In genomic region chr1:57205198-57205987, GRCm38 (mm10) we compare ENCODE assay signal across 8 mouse cellular contexts.
A peak's percentile ranks its signal among the peaks of the same experiment; 100 is the strongest.
DNase-seq lines count a peak whose midpoint lies in the region; ATAC-seq and TF ChIP-seq lines count a peak whose summit lies in the region.

No protein-coding gene starts in this region.

- TF ChIP-seq CTCF in liver, adult 2 months (IDR thresholded peaks at IDR 0.05; ENCODE audit: low read depth, low read length), result peak; percentile 78
- peak; percentile 95 for TF ChIP-seq CTCF in heart, adult 2 months (IDR thresholded peaks at IDR 0.05)
- TF ChIP-seq CTCF in kidney, adult 2 months (conservative IDR thresholded peaks at IDR 0.05; ENCODE audit: insufficient read depth, insufficient read length, low read depth, low read length), result peak; percentile 77
- TF ChIP-seq CTCF in stomach, postnatal 0 days (IDR thresholded peaks at IDR 0.05; ENCODE audit: low read depth), result peak; percentile 87

- no peak for ATAC-seq in liver, embryonic 12.5 days
- ATAC-seq in stomach, postnatal 0 days (ENCODE audit: low FRiP score, low TSS enrichment), result no peak

- no peak overlapping the region for H3K27ac ChIP-seq in liver, adult 2 months (replicated peaks; ENCODE audit: insufficient read depth, low read depth, low read length)
- H3K27ac ChIP-seq in liver, embryonic 12.5 days, result no peak overlapping the region
- no peak overlapping the region for H3K27ac ChIP-seq in heart, adult 2 months
- no peak overlapping the region for H3K27ac ChIP-seq in kidney, adult 2 months (ENCODE audit: insufficient read depth, low read depth, low read length)
- H3K27ac ChIP-seq in limb, embryonic 10.5 days, result no peak overlapping the region
- no peak overlapping the region for H3K27ac ChIP-seq in stomach, postnatal 0 days (replicated peaks)

- 0 out of 2 replicates have a peak, but pooled peaks cover 2% of the 10 kb centered on the region for H3K27me3 ChIP-seq in liver, adult 2 months (ENCODE audit: control insufficient read depth, insufficient read depth, low read length)
- peaks cover 7% of the 10 kb centered on the region; the same call in 1 of the 2 replicates for H3K27me3 ChIP-seq in liver, embryonic 12.5 days (replicated peaks)
- H3K27me3 ChIP-seq in heart, adult 2 months (ENCODE audit: control insufficient read depth, insufficient read depth, low read length), result no peaks in the 10 kb centered on the region
- H3K27me3 ChIP-seq in kidney, adult 2 months (replicated peaks; ENCODE audit: control insufficient read depth, insufficient read depth, low read length), result no peaks in the 10 kb centered on the region
- peaks cover 35% of the 10 kb centered on the region for H3K27me3 ChIP-seq in limb, embryonic 10.5 days (ENCODE audit: low read depth, poor library complexity, severe bottlenecking)
- no peaks in the 10 kb centered on the region for H3K27me3 ChIP-seq in stomach, postnatal 0 days (ENCODE audit: control insufficient read depth, insufficient read depth, low read length)

- no peak overlapping the region for H3K9ac ChIP-seq in liver, adult 2 months (ENCODE audit: low read depth, low read length)
- no peak overlapping the region for H3K9ac ChIP-seq in liver, embryonic 12.5 days
- H3K9ac ChIP-seq in heart, adult 2 months (ENCODE audit: low read depth, low read length), result no peak overlapping the region
- no peak overlapping the region for H3K9ac ChIP-seq in stomach, postnatal 0 days (ENCODE audit: low read length)

- TF ChIP-seq POLR2A in liver, adult 2 months (IDR thresholded peaks at IDR 0.05; ENCODE audit: extremely low read depth, insufficient read depth, low read length), result no peak
- TF ChIP-seq POLR2A in heart, adult 2 months (IDR thresholded peaks at IDR 0.05; ENCODE audit: insufficient read depth, low read depth, low read length), result no peak
- no peak for TF ChIP-seq POLR2A in kidney, adult 2 months (IDR thresholded peaks at IDR 0.05; ENCODE audit: low read depth, low read length)

- H3K79me2 ChIP-seq in liver, adult 2 months (ENCODE audit: control insufficient read depth, insufficient read depth, low read length), result no peaks in the 10 kb centered on the region
- H3K79me2 ChIP-seq in heart, adult 2 months (replicated peaks; ENCODE audit: control insufficient read depth, insufficient read depth, low read length), result no peaks in the 10 kb centered on the region

- 9% methylated on average over 9 of the region's 9 CpGs for WGBS in liver, adult 2 months
- 13% methylated on average over 9 of the region's 9 CpGs for WGBS in liver, embryonic 12.5 days (ENCODE audit: insufficient replicate concordance)
- 10% methylated on average over 9 of the region's 9 CpGs for WGBS in heart, adult 2 months
- 20% methylated on average over 9 of the region's 9 CpGs for WGBS in kidney, adult 2 months
- 5% methylated on average over 9 of the region's 9 CpGs for WGBS in limb, embryonic 10.5 days
- WGBS in stomach, postnatal 0 days, result 12% methylated on average over 9 of the region's 9 CpGs

- no peaks in the 10 kb centered on the region for H3K36me3 ChIP-seq in liver, adult 2 months (ENCODE audit: control insufficient read depth, insufficient read depth, low read length)
- no peaks in the 10 kb centered on the region for H3K36me3 ChIP-seq in liver, embryonic 12.5 days
- no peaks in the 10 kb centered on the region for H3K36me3 ChIP-seq in heart, adult 2 months (ENCODE audit: control insufficient read depth, insufficient read depth, low read length)
- H3K36me3 ChIP-seq in kidney, adult 2 months (ENCODE audit: control insufficient read depth, insufficient read depth, low read length), result no peaks in the 10 kb centered on the region
- no peaks in the 10 kb centered on the region for H3K36me3 ChIP-seq in limb, embryonic 10.5 days
- H3K36me3 ChIP-seq in stomach, postnatal 0 days (ENCODE audit: control insufficient read depth, insufficient read depth, low read length), result no peaks in the 10 kb centered on the region

- no peak overlapping the region for H3K4me2 ChIP-seq in liver, embryonic 12.5 days
- H3K4me2 ChIP-seq in stomach, postnatal 0 days (replicated peaks; ENCODE audit: low read depth), result peak overlapping the region; percentile 14; the same call in 1 of the 2 replicates

- peak; percentile 39 for DNase-seq in liver, adult 2 months (ENCODE audit: extremely low read depth, low read depth, low spot score)
- DNase-seq in embryo, embryonic 11.5 days (ENCODE audit: low read depth, low spot score), result peak; percentile 54
- DNase-seq in heart, adult 2 months, result peak; percentile 37 to 54
- DNase-seq in kidney, adult 2 months, result peak; percentile 56
- DNase-seq in limb, embryonic 10.5 days (ENCODE audit: low spot score), result peak; percentile 78
- DNase-seq in naive thymus-derived CD4-positive, alpha-beta T cell, adult 2 months (ENCODE audit: low read depth), result peak; percentile 19
- peak; percentile 62 for DNase-seq in stomach, postnatal 0 days (ENCODE audit: low spot score)

- H3K9me3 ChIP-seq in liver, embryonic 12.5 days (replicated peaks), result no peaks in the 10 kb centered on the region
- H3K9me3 ChIP-seq in limb, embryonic 10.5 days (replicated peaks), result no peaks in the 10 kb centered on the region
- H3K9me3 ChIP-seq in stomach, postnatal 0 days (ENCODE audit: control insufficient read depth, low read length), result no peaks in the 10 kb centered on the region

- intact Hi-C loops in heart, adult 2 months (cut with DNase I), result loop anchor here (2.0 to 5.0 kb wide), 2 partner anchors 228 to 1317 kb away; partner anchors contain the start of gene Satb2

- no peak for TF ChIP-seq EP300 in heart, adult 2 months (IDR thresholded peaks at IDR 0.05; ENCODE audit: insufficient read depth, low read depth, low read length)
- TF ChIP-seq EP300 in stomach, postnatal 0 days (optimal IDR thresholded peaks at IDR 0.05), result no peak

- H3K4me1 ChIP-seq in liver, adult 2 months (ENCODE audit: control insufficient read depth, insufficient read depth, low read length), result no peaks in the 10 kb centered on the region
- no peaks in the 10 kb centered on the region for H3K4me1 ChIP-seq in liver, embryonic 12.5 days
- H3K4me1 ChIP-seq in heart, adult 2 months (ENCODE audit: control insufficient read depth, insufficient read depth, low read length), result no peaks in the 10 kb centered on the region
- H3K4me1 ChIP-seq in kidney, adult 2 months (ENCODE audit: control insufficient read depth, insufficient read depth, low read length), result no peaks in the 10 kb centered on the region
- H3K4me1 ChIP-seq in limb, embryonic 10.5 days, result peaks cover 10% of the 10 kb centered on the region
- no peaks in the 10 kb centered on the region; the same call in 1 of the 2 replicates for H3K4me1 ChIP-seq in stomach, postnatal 0 days (replicated peaks; ENCODE audit: control insufficient read depth, insufficient read depth)

- H3K4me3 ChIP-seq in liver, adult 2 months (ENCODE audit: insufficient read depth, low read depth, low read length), result no peak overlapping the region
- no peak overlapping the region for H3K4me3 ChIP-seq in liver, embryonic 12.5 days
- H3K4me3 ChIP-seq in heart, adult 2 months, result no peak overlapping the region
- H3K4me3 ChIP-seq in kidney, adult 2 months (ENCODE audit: insufficient read depth, low read depth, low read length), result no peak overlapping the region
- no peak overlapping the region for H3K4me3 ChIP-seq in limb, embryonic 10.5 days
- H3K4me3 ChIP-seq in stomach, postnatal 0 days (ENCODE audit: low read depth, low read length), result no peak overlapping the region

Comparison
In these comparisons a context has a peak if more than half of its experiments do, and no peak if none do; other contexts are left out.
1. DNase-seq: peak in every context shown above with its lines; median percentile 78 in limb, embryonic 10.5 days; 62 in stomach, postnatal 0 days; 56 in kidney, adult 2 months; 54 in embryo, embryonic 11.5 days; 46 in heart, adult 2 months; 39 in liver, adult 2 months; 19 in naive thymus-derived CD4-positive, alpha-beta T cell, adult 2 months.